Mouse (Mus musculus) right cerebral cortex, adult 18-20 months (tissue): ENCODE data around the gene Arl4a.

Experiments
- DNase-seq: peaks from one replicate; pipeline ENCODE4 v3.0.0; 2022; ENCODE audit warnings: mixed read lengths

Gene Arl4a

GRCm38 (mm10) chr12:40008459-40008858, 29.4 kb downstream of the Arl4a start:
- DNase-seq = no peak

GRCm38 (mm10) chr12:40004766-40005165, 33.1 kb downstream of the Arl4a start:
- DNase-seq = no peak

GRCm38 (mm10) chr12:39998853-39999195, 39.0 kb downstream of the Arl4a start:
- DNase-seq = no peak

GRCm38 (mm10) chr12:39998070-39998852, 39.6 kb downstream of the Arl4a start:
- no peak for DNase-seq

- no peak for DNase-seq
These were observed 40.2 kb downstream of the Arl4a start for GRCm38 (mm10) chr12:39997651-39998050.

- no peak for DNase-seq
These were observed 41.8 kb downstream of the Arl4a start for GRCm38 (mm10) chr12:39996015-39996414.

- no peak for DNase-seq
These were observed 42.2 kb downstream of the Arl4a start for GRCm38 (mm10) chr12:39995609-39996008.

GRCm38 (mm10) chr12:39992767-39993302, 45.0 kb downstream of the Arl4a start:
- DNase-seq = no peak

GRCm38 (mm10) chr12:39990830-39991780, 46.7 kb downstream of the Arl4a start:
- DNase-seq = no peak

- no peak for DNase-seq
These were observed 48.7 kb downstream of the Arl4a start for GRCm38 (mm10) chr12:39989136-39989535.

GRCm38 (mm10) chr12:39987177-39987576, 50.6 kb downstream of the Arl4a start:
- DNase-seq = no peak

- no peak for DNase-seq
These were observed 52.2 kb downstream of the Arl4a start for GRCm38 (mm10) chr12:39985639-39986038.

GRCm38 (mm10) chr12:39979792-39980191, 58.0 kb downstream of the Arl4a start:
- DNase-seq = no peak

GRCm38 (mm10) chr12:39979066-39979465, 58.8 kb downstream of the Arl4a start:
- peak; percentile 85 for DNase-seq

- DNase-seq = peak; percentile 48
These were observed 59.7 kb downstream of the Arl4a start for GRCm38 (mm10) chr12:39977996-39978590.

GRCm38 (mm10) chr12:39976426-39976825, 61.4 kb downstream of the Arl4a start:
- no peak for DNase-seq

- peak; percentile 42 for DNase-seq
These were observed 61.9 kb downstream of the Arl4a start for GRCm38 (mm10) chr12:39975829-39976340.

GRCm38 (mm10) chr12:39974977-39975583, 62.7 kb downstream of the Arl4a start:
- no peak for DNase-seq

- DNase-seq = no peak
These were observed 63.6 kb downstream of the Arl4a start for GRCm38 (mm10) chr12:39974273-39974672.

- no peak for DNase-seq
These were observed 68.3 kb downstream of the Arl4a start for GRCm38 (mm10) chr12:39969500-39969899.

GRCm38 (mm10) chr12:39968109-39968508, 69.7 kb downstream of the Arl4a start:
- no peak for DNase-seq

- no peak for DNase-seq
These were observed 78.7 kb downstream of the Arl4a start for GRCm38 (mm10) chr12:39959166-39959565.
